Comparison of ENCODE assay signal across 35 mouse cellular contexts in the genomic region with DNA sequence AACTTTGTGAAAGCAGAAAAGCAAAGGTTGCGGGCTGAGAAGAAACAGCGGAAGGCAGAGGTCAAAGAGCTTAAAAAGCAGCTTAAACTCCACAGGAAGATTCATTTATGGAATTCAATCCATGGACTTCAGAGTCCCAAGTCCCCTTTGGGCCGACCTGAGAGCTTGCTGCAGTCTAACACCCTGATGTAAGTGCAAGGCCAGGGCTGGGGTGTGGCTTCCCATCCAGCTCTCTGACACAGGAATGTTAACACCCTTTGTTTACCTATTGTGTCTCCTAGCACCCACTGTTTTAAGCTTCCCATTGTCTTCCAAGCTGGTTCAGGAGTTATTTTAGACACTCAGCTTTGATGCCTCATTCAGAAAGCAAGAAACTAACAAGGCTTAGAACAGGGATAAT. TPM values are rescaled to one million over a fixed set of nuclear protein-coding genes. Genes with fewer than 3 reads are reported as not detected.
DNase-seq lines count a peak whose midpoint lies in the region; ATAC-seq and TF ChIP-seq lines count a peak whose summit lies in the region.
"Had no signal": no experiment of that assay in that cellular context is flagged by ENCODE, and none has a peak within 500 bp of the region (broad histone marks: within the 10 kb centered on the region; RNA-seq: fewer than 3 reads in every experiment).

No protein-coding gene starts in this region.

- TF ChIP-seq POLR2A in small intestine, adult 2 months (IDR thresholded peaks at IDR 0.05; ENCODE audit: low read depth, low read length), result no peak

- ATAC-seq in intestine, embryonic 16.5 days, result peak; percentile 76
- no peak for ATAC-seq in activated CD4-positive, CD25-positive, alpha-beta regulatory T cell, adult 4 months
- ATAC-seq: forebrain, embryonic 15.5 days; hindbrain, postnatal 0 days; inflammation-experienced regulatory T-cells, adult 6 months; Patski had no signal

- peaks cover 41% of the 10 kb centered on the region for H3K36me3 ChIP-seq in intestine, embryonic 16.5 days (ENCODE audit: control insufficient read depth, insufficient read depth, low read length)
- H3K36me3 ChIP-seq in small intestine, adult 2 months (ENCODE audit: control insufficient read depth, insufficient read depth, low read length), result peaks cover 81% of the 10 kb centered on the region

- TF ChIP-seq CTCF in small intestine, adult 2 months (IDR thresholded peaks at IDR 0.05; ENCODE audit: extremely low read depth, insufficient read length, insufficient replicate concordance, low read depth, low read length), result no peak

- peak; percentile 89 for DNase-seq in ES-CJ7 (ENCODE audit: low read depth, low spot score)
- peak; percentile 59 for DNase-seq in WW6 (ENCODE audit: low read depth, low spot score)
- DNase-seq in retina, embryonic 14.5 days (ENCODE audit: low spot score), result no peak
- DNase-seq in kidney, adult 9 months, result no peak
- DNase-seq: adrenal gland, adult 2 months; adrenal gland, postnatal 14 days; B cell, adult 2 months; cerebellum, adult 11 months; cerebellum, adult 2 months; cerebellum, adult 9-11 months; cerebellum, postnatal 36 days; embryo, embryonic 11 days; gastrocnemius, postnatal 36 days; heart, adult 2 months; heart, postnatal 14 days; heart, postnatal 4 days had no signal

- H3K9me3 ChIP-seq in intestine, embryonic 16.5 days (ENCODE audit: control insufficient read depth, low read length), result no peaks in the 10 kb centered on the region
- H3K9me3 ChIP-seq: embryonic facial prominence, embryonic 10.5 days; embryonic facial prominence, embryonic 13.5 days; forebrain, embryonic 12.5 days; forebrain, embryonic 15.5 days; G1E; heart, embryonic 10.5 days; heart, embryonic 13.5 days had no signal

- H3K4me3 ChIP-seq in intestine, embryonic 16.5 days (ENCODE audit: low read length), result no peak overlapping the region
- no peak overlapping the region for H3K4me3 ChIP-seq in small intestine, adult 2 months (ENCODE audit: low read depth, low read length)
- H3K4me3 ChIP-seq: embryonic facial prominence, embryonic 10.5 days; embryonic facial prominence, embryonic 13.5 days; erythroblast, embryonic 14.5 days; forebrain, embryonic 12.5 days; forebrain, embryonic 15.5 days; heart, adult 2 months; heart, embryonic 10.5 days; heart, embryonic 13.5 days had no signal

- H3K27me3 ChIP-seq in intestine, embryonic 16.5 days (replicated peaks; ENCODE audit: control insufficient read depth, insufficient read depth, low read length), result no peaks in the 10 kb centered on the region
- H3K27me3 ChIP-seq in small intestine, adult 2 months (ENCODE audit: control insufficient read depth, insufficient read depth, low read length), result no peaks in the 10 kb centered on the region
- H3K27me3 ChIP-seq: CH12.LX; embryonic facial prominence, embryonic 13.5 days; forebrain, embryonic 12.5 days; forebrain, embryonic 15.5 days; heart, embryonic 13.5 days; Patski had no signal

- H3K9ac ChIP-seq in intestine, embryonic 16.5 days (ENCODE audit: low read depth, low read length), result no peak overlapping the region
- H3K9ac ChIP-seq: embryonic facial prominence, embryonic 13.5 days; forebrain, embryonic 12.5 days; forebrain, embryonic 15.5 days; heart, embryonic 13.5 days; hindbrain, embryonic 14.5 days had no signal

- H3K4me1 ChIP-seq in intestine, embryonic 16.5 days (ENCODE audit: control insufficient read depth, insufficient read depth, low read length), result no peaks in the 10 kb centered on the region
- peaks cover 3% of the 10 kb centered on the region; the same call in 1 of the 2 replicates for H3K4me1 ChIP-seq in small intestine, adult 2 months (ENCODE audit: control insufficient read depth, insufficient read depth, insufficient read length, low read length)
- H3K4me1 ChIP-seq: embryonic facial prominence, embryonic 10.5 days; embryonic facial prominence, embryonic 13.5 days; forebrain, embryonic 12.5 days; forebrain, embryonic 15.5 days; heart, embryonic 10.5 days; heart, embryonic 13.5 days had no signal

- H3K27ac ChIP-seq in intestine, embryonic 16.5 days (ENCODE audit: low read length), result 0 out of 2 replicates have a peak overlapping the region, but pooled peaks have one; percentile 9
- H3K27ac ChIP-seq in small intestine, adult 2 months (ENCODE audit: insufficient read depth, low read depth, low read length), result peak overlapping the region; percentile 58
- H3K27ac ChIP-seq: embryonic facial prominence, embryonic 10.5 days; embryonic facial prominence, embryonic 13.5 days; forebrain, embryonic 12.5 days; forebrain, embryonic 15.5 days; heart, adult 2 months; heart, embryonic 10.5 days; heart, embryonic 13.5 days; hindbrain, embryonic 14.5 days; hindbrain, postnatal 0 days had no signal

- WGBS in intestine, embryonic 16.5 days, result 69% methylated on average over 3 of the region's 3 CpGs
- WGBS in small intestine, adult 2 months, result 51% methylated on average over 3 of the region's 3 CpGs

- no peak overlapping the region for H3K4me2 ChIP-seq in intestine, embryonic 16.5 days (ENCODE audit: low read depth, low read length)
- H3K4me2 ChIP-seq: embryonic facial prominence, embryonic 13.5 days; forebrain, embryonic 12.5 days; forebrain, embryonic 15.5 days; heart, embryonic 13.5 days; hindbrain, embryonic 14.5 days had no signal

RNA-seq across cellular contexts. Expression of a gene that starts 13.6 kb away (rescaled TPM):
- 38.6 and 49.4 TPM in 2 replicates for polyA plus RNA-seq in intestine, embryonic 16.5 days (2015; fragmentation: Nextera tagmentation; extraction: Ambion mirVana)
- 57.2 and 171 TPM in 2 replicates for polyA plus RNA-seq in small intestine, adult 2 months (2012; rRNA removed)
- polyA plus RNA-seq in activated CD4-positive, CD25-positive, alpha-beta regulatory T cell, adult 4 months (2017; shearing (Covaris generic)), result 10 to 100 TPM; 13.4 to 13.6 TPM

RNA-seq across cellular contexts. Expression of a gene that starts 16.5 kb away (rescaled TPM):
- polyA plus RNA-seq in intestine, embryonic 16.5 days (2015; fragmentation: Nextera tagmentation; extraction: Ambion mirVana), result 56.2 and 65.5 TPM in 2 replicates
- polyA plus RNA-seq in small intestine, adult 2 months (2012; rRNA removed), result 47.4 and 116 TPM in 2 replicates
- 10 to 100 TPM; 42.3 to 84.0 TPM for polyA plus RNA-seq in activated CD4-positive, CD25-positive, alpha-beta regulatory T cell, adult 4 months (2017; shearing (Covaris generic))

RNA-seq across cellular contexts. Expression of a gene that starts 16.7 kb away (rescaled TPM):
- 6.0 and 6.8 TPM in 2 replicates for polyA plus RNA-seq in intestine, embryonic 16.5 days (2015; fragmentation: Nextera tagmentation; extraction: Ambion mirVana)
- polyA plus RNA-seq in small intestine, adult 2 months (2012; rRNA removed), result 0.24 and 1.0 TPM in 2 replicates
- 1 to 10 TPM; 5.4 to 5.8 TPM for polyA plus RNA-seq in activated CD4-positive, CD25-positive, alpha-beta regulatory T cell, adult 4 months (2017; shearing (Covaris generic))

RNA-seq across cellular contexts. Expression of a gene that starts 30.6 kb away (rescaled TPM):
- not detected in 2 replicates for polyA plus RNA-seq in intestine, embryonic 16.5 days (2015; fragmentation: Nextera tagmentation; extraction: Ambion mirVana)
- polyA plus RNA-seq in small intestine, adult 2 months (2012; rRNA removed), result not detected in 2 replicates
- not detected for polyA plus RNA-seq in activated CD4-positive, CD25-positive, alpha-beta regulatory T cell, adult 4 months (2017; shearing (Covaris generic))
- polyA plus RNA-seq: adrenal gland, adult 2 months; cerebellum, adult 2 months; cortical plate, adult 2 months; embryonic facial prominence, embryonic 10.5 days; embryonic facial prominence, embryonic 13.5 days; erythroblast, embryonic 14.5 days; forebrain, embryonic 12.5 days; forebrain, embryonic 15.5 days; G1E; heart, adult 2 months; heart, embryonic 10.5 days; heart, embryonic 13.5 days; heart, embryonic 16.5 days; hindbrain, embryonic 11.5 days; hindbrain, embryonic 14.5 days; hindbrain, postnatal 0 days; Patski had no signal

RNA-seq across cellular contexts. Expression of a gene that starts 58.6 kb away (rescaled TPM):
- polyA plus RNA-seq in intestine, embryonic 16.5 days (2015; fragmentation: Nextera tagmentation; extraction: Ambion mirVana), result 36.3 and 41.7 TPM in 2 replicates
- 6.3 and 12.4 TPM in 2 replicates for polyA plus RNA-seq in small intestine, adult 2 months (2012; rRNA removed)
- 100 to 1,000 TPM in 1 of 2 experiments, 10 to 100 TPM in 1; 65.1 to 101 TPM for polyA plus RNA-seq in activated CD4-positive, CD25-positive, alpha-beta regulatory T cell, adult 4 months (2017; shearing (Covaris generic))

Comparison
In these comparisons a context has a peak if more than half of its experiments do, and no peak if none do; other contexts are left out.
1. DNase-seq: peak in ES-CJ7 (single experiment) and WW6 (single experiment); none in retina, embryonic 14.5 days (single experiment) and kidney, adult 9 months (single experiment).